Mouse (Mus musculus): ENCODE data around the gene Btbd35f16.
"Not testable (repeated sequence)": the region's sequence is repeated elsewhere in the genome, so short reads cannot be mapped to it uniquely, and the experiment has no call there.

Btbd35f16 gene

DNA sequence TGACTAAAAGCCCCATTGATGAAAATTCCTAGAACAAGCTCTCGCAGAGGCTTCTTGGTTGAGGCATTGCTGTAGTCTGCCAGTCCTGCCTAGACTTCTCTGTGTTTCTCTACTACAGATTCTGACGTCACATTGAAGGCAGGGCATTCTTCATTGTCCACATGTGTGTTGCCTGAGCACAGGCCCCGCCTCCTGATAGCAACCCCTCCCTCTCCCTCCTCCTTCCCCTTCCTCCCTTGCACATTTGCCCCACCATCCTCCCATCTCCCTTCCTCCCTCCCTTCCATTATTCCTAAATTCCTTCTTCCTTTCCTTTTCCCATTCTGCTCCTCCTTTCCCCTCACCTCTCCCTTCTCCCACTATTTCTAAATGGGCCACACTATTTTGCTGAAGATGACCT is at the start of gene Btbd35f16:
TSS of gene Btbd35f16 (minus strand) at position 101 of the 400 bp plus-strand sequence.
- DNase-seq (ENCODE audit: low spot score in 2 of 2), result not testable (repeated sequence)
